Mouse (Mus musculus) left cerebral cortex, adult 18-20 months (tissue): ENCODE results near the gene Ube2t. TPM values are rescaled to one million over a fixed set of nuclear protein-coding genes. Genes with fewer than 3 reads are reported as not detected.

Source experiments
- DNase-seq, 2 experiments: peaks; one replicate each; pipeline ENCODE4 v3.0.0; 2021 to 2022; ENCODE audit warnings: low spot score in 2 of 2, mixed read lengths in 1 of 2
- total RNA-seq, 2 experiments: library from RNA; stranded (reverse); gene quantifications; 2 replicates each; pipeline ENCODE4 v1.2.3; 2021

The Ube2t gene
- total RNA-seq, 2 experiments from 2014 or later = 1.6 to 1.8 TPM

DNA sequence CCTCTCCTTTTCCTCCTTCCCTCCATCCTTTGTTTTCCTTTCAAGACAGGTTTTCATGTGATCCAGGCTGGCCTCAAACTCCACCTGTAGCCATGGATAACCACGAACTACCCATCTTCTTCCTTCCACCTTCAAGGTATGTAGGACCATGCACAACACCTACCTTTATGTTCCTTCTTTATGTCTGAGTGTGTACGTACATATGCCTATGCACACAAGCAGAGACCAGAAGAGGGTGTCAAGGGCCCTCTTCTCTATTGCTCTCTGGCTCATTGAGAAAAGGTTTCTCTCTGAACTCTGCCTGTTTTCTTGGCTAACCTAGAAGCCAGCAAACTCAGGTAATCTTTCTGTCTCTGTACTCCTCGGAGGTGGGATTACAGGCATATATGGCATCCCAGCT is 32.4 kb downstream of the Ube2t start:
- DNase-seq = no peak

DNA sequence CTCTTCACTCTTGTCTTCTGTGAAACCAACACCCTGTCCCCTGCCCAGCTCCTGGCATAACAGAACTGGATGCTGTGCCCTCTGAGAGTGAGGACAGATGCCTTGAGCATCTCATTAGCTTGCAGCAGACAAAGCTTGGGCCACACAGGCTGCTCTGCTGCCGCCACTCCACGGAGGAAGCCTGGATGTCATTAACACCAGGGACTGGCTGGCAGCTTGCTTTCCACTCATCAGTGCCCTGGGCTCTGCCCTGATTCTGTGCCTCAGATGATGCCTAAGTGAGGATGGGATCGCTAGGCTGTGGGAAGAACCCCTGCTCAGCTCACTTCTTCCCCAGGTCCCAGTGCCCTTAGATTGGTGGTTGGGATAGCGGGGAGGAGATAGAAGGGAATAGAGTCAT is 33.1 kb downstream of the Ube2t start:
- no peak for DNase-seq

DNA sequence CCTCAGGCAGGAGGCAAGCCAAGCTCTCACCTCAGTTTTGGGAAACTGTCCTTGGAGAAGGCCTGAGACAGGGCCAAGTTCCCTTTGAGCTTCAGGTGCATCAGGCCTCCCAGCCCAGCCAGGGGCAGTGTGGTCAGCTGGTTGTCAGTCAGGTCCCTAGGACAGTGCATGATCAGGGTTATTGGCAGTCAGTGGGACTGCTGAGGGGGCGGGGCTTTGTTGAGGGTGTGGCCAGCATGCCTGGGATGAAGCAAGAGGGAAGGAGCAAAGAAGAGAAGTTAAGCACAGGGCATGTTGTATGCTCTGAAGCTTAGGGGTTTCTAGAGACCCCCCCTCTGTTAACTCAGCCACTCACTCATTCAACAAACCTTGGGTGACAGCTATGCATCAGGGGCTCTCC is 33.6 kb downstream of the Ube2t start:
- DNase-seq = no peak

DNA sequence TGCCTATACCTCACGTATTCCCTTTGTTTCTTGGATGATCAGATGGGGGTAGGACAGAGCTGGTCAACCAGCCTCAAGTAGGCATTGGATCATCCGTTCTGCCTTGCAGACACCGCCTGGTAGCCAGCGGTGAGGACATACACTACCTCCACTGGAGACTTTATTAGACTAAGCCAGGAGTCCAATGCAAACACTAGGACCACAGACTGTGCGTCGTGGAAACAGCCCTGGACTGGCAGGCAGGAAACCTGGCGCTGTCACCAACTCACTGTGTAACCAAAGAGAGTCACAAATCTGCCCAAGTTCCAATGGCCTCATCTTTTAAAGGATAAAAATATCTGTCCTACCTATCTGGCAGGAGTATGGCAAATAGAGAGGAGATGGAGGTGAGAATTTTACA is 34.1 kb downstream of the Ube2t start:
- no peak for DNase-seq

DNA sequence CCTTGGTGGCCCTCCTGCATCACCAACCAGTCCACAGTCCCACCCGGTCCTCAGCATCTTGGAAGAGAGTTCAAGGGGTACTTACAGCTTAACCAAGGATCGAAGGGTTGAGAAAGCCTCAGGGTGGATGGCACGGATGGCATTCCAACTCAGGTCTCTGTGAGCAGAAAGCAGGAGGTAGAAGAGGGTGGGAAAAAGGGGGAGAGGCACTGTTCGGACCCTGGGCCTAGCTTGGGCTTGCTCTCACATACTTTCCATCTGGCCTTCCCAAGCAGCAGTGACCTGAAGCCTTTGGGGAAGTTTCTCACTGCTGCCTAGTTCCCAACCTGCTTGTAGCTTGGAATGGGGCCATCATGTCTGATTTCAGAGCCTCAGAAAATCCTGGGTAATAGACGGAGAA is 35.2 kb downstream of the Ube2t start:
- DNase-seq = no peak

DNA sequence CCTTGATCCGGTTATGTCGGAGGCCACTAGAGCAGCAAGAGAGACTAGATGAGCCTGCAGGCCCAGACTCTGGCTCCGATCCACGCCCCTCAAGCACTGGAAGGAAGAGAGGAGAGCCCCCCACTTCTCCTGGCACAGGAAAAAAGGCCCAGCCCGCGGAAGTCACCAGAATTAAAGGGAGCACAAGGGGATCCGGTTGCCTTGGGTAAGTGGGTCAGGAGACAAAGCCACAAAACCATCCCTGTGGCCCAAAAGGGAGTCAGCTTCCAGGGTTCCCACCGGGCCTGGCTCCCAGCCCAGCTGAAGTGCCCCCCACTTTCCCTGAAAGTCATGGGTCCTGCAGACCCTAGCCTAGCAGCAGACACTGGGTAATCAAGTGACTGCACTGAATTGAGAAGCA is 35.9 kb downstream of the Ube2t start:
- no peak for DNase-seq

DNA sequence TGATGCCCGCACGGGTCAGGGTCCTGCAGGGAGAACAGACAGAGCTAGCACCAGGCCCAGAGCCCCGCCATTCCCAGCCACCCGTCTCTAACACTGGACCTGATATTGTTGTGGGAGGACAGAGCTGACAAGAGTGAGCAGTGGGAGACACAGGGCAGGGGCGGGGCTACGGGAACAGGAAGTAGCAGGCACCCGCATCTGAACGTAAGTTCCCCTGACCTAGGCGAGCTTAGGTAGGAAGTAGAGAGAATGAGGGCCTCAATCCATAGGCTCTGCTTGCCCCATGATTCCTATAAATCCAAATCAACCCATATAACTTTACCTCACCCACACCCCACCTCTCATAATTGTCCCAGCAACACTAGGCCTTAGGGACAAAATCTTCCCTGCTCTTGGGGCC is 38.2 kb downstream of the Ube2t start:
- no peak for DNase-seq

DNA sequence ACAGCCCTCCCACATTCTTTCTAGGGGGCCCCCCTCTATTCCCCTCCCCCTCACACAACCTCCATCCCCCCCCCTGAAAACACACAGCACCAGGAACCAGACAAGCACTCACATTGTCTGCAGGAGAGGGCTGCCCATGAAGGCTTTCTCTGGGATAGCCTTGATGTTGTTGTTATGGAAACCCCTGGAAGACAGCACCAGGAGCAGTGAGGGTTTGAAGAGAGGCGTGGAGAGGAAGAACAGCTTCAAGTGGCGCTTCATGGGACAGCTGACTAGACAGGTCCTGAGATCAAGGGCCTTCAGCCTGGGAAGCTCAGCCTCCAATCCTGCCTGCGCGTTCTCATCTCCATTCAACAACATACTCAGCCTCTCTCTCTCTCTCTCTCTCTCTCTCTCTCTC is 41.0 kb downstream of the Ube2t start:
- no peak for DNase-seq

DNA sequence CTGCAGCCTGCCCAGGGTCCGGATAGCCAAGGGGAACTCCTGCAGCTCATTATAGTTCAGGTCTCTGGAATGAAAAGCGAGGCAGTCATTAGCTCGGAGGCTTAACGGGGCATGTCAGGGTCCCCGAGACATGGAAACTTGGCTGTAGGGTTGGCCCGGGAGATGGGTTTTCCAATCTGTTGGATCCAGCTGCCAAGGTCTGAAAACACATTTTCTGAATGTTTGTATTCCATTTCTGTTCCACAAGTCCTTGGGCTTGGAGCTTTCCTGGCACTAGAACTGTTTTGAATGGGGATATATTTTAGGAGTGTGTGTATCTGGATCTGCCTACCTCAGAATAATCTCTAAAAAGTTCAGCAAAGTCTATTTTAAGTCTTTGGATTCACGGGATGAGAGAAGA is 43.3 kb downstream of the Ube2t start:
- DNase-seq = no peak

DNA sequence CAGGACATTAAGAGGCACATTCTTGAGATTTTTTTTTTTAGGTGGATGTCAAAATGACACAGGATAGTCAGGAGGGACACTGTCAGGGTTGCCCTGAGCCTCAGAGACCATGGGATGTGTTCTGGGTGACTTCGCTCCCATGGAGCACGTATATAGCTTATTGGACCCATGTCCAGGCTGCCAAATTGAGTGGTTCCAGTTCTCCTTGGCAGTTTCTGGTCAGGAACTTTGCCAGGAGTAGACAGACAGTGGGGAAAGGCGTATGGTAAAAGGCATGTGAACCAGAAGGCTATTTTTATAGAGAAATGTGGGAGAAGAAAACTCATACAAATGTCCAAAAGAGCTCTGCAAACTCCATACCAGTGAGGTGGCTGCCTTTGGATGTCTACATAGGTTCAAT is 47.5 kb downstream of the Ube2t start:
- no peak for DNase-seq

DNA sequence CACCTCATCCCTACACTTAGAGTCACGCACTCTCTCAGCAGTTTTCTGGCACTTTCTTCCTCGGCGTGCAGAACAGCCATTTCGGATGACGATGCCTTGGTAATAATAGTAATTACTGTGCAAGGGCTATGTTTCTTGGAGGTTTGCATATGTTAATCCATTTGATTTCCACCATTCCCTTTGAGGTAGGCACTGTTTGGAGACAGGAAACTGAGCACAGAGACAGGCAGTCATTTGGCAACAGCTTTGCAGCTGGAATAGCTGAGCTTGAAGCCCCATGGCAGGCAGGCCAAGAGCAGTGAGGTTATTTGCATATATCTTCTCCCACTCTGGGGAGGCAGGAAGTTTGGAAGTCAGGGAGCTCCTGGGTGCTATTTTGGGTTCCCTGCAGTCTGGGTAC is 49.5 kb downstream of the Ube2t start:
- no peak for DNase-seq

DNA sequence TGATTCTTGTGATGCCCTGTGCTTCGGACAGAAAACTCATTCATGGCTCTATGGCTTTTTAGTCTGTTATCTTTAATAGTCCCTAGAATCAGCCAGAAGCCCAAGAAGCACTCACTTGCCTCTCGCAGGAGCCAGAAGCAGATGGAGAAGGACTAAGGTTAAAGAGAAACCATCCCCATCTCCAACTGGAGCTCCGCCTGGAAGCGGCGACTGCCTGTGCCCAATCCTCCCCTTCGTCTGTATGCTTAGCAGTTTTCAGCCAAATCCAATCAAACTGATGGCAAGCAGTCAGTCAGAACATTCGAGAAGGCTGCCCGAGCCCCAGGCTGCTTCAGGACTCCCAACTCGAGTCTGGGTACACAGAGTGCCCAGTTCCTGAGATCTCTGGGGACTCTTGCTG is 50.1 kb downstream of the Ube2t start:
- DNase-seq = no peak

DNA sequence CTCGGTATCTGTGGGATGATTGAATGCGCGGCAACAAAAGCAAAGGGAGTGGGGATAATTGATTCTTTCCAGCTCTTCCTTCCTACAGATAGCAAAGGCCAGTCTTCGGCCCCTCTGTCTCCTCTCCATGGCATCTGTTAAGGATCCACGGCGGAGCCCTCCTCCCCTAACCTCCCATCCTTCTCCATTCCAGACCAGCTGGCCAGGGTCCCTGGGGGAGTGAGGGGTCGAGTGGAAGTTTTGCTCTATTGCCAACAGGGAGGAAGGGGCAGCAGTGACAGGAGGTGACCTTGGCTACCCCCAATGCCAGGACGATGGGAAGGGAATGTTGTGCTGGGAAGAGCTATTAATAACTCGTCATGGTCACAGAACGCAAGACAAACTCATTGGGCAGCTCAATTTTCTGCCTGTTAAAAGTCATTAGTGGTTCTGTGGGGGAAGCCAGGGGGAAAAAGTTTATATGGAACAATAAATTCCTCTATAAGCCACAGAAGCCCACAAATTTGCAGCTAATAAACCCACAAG is 52.6 kb downstream of the Ube2t start:
- no peak for DNase-seq

DNA sequence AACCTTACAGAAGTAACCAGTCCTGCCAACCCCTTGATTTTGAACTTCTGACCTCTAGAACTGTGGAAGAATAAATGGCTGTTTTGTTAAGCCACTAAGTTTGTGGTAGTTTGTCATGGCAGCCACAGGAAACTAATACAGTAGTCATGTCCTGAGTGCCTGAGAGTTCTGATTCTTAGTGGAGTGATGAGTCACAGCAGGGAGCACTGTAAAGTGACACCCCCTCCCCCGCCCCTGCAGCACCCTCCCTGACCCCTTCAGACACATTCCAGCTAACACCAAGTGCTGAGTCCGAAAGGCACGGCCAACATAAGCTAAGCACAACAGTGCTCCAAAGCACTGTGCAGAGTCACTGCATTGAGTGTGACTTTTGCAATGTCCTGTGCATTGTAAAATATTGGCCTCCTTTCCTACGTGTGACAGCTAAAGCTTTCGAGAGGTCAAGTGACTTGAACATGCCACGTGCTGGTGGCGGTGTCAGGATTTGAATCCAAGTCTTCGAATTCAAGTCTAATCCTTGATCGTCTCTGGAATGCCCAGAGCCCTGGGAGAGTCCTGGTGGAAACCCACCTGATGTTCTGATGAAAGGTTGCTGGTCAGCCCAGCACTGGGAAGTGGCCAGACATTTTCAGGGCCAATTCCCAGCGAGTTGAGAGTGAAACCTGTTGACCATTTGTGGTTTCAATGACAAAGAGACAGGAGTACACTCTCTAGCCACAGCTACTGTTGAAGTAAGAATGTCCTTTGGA is 54.7 kb downstream of the Ube2t start:
- no peak for DNase-seq

DNA sequence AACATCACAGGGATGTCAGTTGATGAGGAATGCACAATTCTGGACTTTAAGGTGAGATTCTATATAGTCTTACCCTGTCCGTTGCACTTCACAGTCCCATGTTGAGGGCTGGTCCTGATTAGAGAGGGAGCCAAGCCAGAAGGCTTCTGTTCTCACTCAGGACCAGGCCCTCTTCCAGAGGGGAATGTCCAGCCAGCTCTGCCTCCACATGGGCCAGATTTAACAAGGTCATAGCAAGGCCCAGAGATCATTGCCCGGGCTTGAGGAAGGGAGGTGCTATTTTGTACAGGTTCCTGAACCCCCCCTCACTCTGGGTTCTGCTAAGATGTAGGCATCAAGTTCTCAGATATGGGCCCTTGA is 55.3 kb downstream of the Ube2t start:
- no peak for DNase-seq

DNA sequence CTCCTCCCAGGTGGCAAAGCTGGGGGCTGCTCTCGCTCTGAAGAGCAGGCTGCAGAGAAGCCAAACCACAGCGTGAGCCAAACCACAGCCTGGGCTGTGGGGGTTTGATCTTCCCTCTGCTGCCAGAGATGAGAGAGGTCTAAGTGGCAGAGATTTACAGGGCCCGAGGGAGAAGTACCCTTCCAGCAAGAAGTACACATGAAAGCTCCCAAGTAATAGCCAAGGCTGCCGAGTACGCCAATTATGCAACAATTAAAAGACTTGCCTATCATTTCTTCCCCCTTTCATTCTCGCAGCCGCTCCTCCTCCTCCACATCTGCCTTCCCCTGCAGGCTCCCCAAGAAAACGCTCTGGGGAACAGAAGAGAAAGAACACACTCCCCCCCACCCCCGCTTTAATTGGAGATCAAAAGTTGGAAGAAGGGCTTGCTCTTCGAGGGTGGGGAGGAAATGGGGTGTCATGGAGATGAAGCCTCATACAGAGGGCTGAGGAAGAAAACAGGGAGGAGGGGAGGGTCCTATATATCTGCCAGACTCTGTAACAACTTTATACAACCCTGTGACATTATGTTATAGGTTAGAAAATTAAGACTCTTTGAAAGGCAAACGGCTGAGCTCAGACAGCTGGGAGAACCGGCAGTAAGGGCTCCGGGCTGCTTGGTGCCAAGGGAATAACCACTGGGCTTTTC is 56.9 kb downstream of the Ube2t start:
- DNase-seq = no peak

DNA sequence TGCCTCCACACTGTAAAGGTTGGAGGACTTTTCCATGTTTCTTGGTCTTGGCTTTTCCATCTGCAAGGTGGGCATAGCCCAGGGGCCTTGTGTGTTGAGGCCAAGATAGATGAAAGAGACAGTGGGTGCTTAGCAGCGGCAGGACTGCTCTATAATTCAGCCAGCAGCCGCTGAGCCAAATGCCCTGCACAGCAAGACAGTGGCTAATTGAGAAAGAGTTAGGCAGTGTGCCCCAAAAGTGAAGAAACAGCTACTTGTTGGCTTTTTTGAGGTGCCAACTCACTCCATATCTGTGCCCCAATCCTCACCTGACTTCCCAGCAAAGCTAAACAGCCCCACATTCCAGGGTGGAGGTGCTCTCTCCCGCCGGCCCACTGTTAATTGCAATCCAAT is 57.4 kb downstream of the Ube2t start:
- DNase-seq = no peak

DNA sequence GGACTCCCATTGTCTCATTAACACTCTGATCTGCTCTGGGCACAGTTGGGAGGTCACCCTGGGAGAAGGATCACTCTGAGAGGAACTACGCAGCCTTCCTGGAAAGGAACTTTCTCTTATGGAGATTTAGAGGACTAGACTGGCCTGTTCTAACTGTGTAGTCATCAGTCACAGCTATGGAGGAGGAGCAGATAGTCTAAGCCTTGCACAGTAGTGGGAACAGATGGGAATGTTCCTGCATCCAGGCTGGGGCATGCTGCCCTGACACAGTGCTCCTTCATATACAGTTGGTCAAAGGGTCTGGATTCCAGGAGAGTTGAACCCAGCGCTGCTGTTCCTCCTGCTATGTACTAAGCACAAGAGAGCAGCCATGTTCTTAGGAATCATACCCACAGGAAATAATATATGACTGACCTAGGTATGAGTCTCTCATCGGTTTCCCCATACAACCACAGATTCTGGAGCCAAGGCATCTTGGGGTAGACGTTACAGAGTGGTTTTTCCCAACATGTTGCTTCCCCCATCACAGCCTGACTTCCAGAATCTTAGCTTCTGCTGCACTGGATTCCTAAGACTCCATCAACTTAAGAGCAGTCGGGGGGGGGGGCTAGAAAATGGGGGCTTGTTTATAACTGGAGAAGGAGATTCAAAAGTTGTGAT is 58.0 kb downstream of the Ube2t start:
- DNase-seq = no peak

DNA sequence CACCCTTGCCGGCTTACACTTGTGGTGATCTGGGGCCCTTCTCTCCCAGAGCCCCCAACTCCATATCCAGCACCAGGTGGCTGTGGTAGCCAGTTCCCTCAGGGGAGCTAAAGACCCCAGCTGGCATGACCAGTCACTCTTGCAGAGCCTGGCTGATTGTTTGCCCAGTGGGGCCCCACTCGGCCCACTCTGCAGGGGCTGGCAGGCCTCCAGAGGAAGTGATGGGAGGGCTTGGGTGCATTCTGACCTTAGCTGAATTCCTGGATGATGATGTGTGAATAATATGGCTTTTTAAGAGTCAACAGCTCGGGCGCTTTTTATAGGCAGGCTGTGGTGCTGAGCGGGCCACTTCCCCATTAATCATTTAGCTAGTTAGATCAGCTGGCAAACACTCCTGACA is 58.6 kb downstream of the Ube2t start:
- DNase-seq = no peak

DNA sequence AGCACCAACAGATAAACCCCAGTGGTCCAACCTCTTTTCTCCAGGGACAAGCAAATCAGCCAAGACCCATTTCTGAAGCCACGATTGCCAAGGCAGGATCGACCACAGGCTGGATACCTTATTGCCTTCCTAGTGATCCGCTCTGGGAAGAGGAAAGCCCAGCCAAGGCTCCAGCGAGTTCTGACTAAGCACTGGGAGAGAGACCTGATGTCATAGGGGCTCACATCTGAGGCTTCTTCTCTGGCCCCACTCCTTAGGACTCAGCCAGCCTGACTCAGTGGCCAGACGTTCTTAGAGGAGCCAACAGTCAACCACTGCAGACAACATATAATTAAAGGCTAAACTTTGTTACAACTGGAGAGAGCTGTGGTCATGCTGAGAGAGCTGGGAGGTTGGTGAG is 59.6 kb downstream of the Ube2t start:
- DNase-seq = no peak

DNA sequence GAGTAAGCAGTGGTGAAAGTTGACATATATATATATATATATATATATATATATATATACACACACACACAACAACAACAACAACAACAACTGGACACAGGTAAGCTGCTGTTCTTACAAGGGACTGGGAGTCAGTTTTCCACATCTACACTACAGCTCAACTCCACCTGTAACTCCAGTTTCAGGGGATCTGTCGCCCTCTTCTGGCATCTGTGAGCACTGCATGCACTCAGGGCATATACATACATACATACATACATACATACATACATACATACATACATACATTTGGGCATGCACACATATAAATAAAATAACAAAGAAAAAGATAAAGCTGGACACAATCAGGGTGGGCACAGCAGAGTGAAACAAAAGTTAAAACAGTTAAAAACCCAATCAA is 61.2 kb downstream of the Ube2t start:
- no peak for DNase-seq
